Mouse (Mus musculus) lung, postnatal 0 days (tissue): ENCODE measurements around the gene Rpl36-ps4.

Experiments used
- CTCF ChIP-seq: IDR thresholded peaks from 2 replicates; pipeline ENCODE4 v1.5.1; 2016; ENCODE audit warnings: antibody characterized with exemption, mild to moderate bottlenecking
- EP300 ChIP-seq: IDR thresholded peaks from 2 replicates; pipeline ENCODE4 v1.6.1; 2016; ENCODE audit warnings: antibody characterized with exemption, mild to moderate bottlenecking, control low read depth

- no peak for TF ChIP-seq CTCF
- TF ChIP-seq EP300, result no peak
These were observed 46.8 kb upstream of the Rpl36-ps4 start for GRCm38 (mm10) chr17:87873943-87874342.
